Mouse (Mus musculus) urinary bladder, postnatal 36 days (tissue): ENCODE data around the gene Kmt2b.

Source experiments
- DNase-seq, 2 experiments: peaks; one replicate each; pipeline ENCODE4 v3.0.0; 2022; ENCODE audit warnings: low spot score in 2 of 2, mixed read lengths in 1 of 2

Kmt2b gene

GRCm38 (mm10) chr7:30600651-30601050, 12.1 kb upstream of the Kmt2b start:
- peak; percentile 67 to 82 for DNase-seq

DNA sequence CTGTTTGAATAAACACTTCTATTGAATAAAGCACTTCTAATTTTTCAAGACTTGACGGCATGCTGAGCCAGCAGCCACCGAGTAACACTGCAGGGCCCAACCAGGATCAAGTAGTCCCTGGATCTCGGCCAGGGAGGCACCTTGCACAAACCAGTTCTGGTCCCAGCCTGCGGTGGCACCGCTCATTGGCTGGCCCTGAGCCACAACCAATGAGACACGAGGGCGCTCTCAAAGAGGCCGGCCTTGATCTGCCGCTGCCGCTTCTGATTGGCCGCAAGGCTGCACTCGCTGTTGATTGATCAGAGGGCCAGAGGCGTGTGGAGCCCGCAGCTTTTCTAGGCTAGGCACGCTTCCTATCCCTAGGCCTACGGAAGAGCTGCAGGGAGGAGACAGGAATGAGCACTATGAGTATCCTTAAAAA, 11.4 kb upstream of the Kmt2b start:
- peak; percentile 79 to 92 for DNase-seq

DNA sequence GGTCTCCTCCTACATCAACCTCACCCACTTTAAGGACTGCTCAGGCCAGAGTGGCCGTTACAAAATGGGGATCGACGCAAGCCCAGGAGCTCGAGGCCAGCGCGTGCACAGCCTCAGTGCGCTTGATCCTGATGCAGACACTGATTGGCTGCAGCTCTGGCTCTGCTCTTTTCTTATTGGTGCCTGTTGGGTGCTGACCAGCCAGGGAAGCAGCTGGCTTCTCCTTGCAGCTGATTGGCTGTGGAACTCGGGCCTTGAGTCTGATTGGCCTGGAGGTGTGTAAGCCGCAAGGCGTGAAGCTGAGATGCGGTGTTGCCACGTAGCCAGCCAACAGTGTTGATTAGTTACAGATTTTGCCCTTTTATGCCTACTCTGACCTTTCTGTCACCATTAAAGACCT, 10.3 kb upstream of the Kmt2b start, which contains the start of gene Zbtb32:
Gene Zbtb32 (minus strand): TSS at position 124 of the 400 bp plus-strand sequence.
- DNase-seq, result no peak

- DNase-seq, result no peak
Observed at GRCm38 (mm10) chr7:30596811-30597210, 8.3 kb upstream of the Kmt2b start.

- no peak for DNase-seq
Observed at GRCm38 (mm10) chr7:30596093-30596492, 7.6 kb upstream of the Kmt2b start.

- no peak for DNase-seq
Observed at GRCm38 (mm10) chr7:30594510-30595024, 6.0 kb upstream of the Kmt2b start.

DNA sequence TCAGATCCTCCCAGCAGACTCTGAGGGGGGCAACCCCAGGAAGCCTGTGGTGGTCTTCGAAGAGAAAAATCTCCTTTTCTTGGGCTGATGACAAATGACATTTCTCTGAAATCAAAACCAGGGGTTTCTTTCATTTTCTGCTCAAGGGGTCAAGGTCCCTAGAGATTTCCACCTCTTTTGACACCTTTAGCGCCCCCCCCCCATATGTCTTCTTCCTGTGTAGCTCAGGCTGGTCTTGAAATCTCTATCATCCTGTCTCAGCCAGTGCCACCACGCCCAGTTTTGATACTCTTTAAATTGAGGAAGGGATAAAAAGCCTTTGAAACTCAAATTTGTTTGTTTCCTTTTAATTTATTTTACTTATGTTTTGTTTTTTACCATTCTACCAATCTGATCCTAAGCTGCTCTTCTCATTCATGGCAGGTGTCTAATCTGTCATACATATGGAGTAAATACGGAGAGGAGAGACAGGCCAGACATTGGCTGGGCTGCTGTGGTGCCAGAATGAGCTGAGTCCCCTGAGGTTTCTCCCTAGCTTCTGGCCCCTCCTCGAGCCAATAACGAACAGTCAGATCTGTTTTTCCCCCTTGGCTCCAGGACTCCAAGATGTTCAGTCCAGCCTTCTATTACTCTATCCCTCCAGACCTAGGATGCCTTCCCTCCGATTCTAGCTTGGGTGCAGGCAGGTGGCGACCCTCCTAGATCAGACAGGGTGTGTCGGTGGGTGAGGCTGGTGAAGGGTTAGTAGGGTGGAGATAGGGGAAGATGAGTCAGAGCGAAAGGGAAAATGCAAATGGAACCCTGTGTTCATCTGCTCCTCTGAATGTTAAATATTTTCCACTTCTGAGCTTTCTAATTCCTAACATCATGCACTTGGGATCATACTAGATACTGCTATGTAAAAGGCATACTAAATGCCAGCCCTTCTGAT, 5.3 kb upstream of the Kmt2b start:
- DNase-seq, result no peak

DNA sequence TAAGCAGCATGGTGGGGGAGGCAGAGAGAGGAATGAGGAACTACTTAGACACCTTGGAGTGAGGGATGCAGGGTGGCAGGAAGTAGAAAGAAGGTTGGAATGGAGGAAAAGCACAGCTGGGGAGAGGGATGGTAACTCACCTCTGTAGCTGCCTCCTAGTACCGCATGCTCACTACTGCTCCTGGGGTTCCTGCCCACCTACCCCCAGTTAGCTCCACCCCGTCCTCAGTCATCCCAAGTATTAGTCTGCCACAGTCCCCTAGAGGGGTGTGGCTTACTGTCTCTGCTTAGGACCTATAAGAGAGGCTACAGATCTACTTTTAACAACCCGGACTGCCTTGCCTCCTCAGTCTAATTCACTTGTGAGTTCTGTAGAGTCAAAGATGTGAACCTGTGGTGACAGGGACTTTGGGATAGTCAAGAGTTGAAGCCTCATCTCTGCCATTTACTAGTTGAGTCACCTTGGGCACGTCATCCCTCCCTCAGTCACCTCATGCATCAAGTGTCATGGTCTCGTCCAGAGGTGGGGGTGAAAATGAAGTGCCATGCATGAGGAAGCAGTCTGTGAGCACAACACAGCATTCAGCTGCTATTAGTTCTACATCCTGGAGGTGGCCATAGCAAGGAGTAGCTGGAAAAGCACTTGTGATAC, 4.4 kb upstream of the Kmt2b start:
- DNase-seq, result no peak

- no peak for DNase-seq
Observed at GRCm38 (mm10) chr7:30591605-30591951, 3.1 kb upstream of the Kmt2b start.

GRCm38 (mm10) chr7:30590927-30591604, 2.5 kb upstream of the Kmt2b start:
- DNase-seq, result no peak

GRCm38 (mm10) chr7:30589435-30590301, 1.1 kb upstream of the Kmt2b start:
- DNase-seq, result peak; percentile 82 to 83

DNA sequence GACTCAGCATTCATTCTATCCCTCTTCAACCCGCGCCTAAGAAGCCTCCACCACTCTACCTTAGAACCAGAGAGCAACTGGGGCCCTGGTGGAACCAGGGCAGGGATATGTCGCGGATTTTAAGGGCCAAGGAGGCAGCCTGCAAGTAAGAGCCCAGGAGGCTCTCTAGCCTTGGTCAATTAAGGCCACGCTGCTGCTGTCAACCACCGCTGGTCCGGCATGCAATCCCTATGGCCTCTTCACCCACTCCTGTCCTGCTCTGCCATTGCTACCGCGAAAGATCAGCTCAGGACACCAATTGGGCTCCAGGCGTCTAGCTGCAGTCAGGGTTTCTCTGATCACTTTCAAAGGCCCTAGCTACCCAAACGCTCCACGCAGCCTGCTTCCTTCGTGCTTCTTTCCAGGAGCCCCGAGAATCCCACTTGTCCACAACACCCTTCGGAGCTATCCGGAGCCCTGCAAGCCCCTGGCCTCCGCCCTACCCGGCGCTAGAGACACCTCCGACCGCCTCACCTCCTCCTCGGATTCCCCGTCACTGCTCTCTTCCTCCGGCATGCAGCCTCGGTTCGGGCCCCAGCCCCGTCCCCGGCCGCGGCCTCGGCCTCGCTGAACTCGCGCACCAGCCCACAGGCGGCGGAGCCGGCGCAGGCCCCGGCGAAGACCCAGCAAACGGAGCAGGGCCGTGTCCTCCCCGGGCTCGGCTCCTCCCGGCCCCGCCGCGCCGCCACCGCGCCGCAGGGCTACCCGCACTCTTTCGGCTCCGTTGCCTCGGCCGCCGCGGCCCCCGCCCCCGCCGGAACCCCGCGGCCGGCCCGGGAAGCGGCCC, 471 bp downstream of the Kmt2b start:
- peak; percentile 36 to 38 for DNase-seq

DNA sequence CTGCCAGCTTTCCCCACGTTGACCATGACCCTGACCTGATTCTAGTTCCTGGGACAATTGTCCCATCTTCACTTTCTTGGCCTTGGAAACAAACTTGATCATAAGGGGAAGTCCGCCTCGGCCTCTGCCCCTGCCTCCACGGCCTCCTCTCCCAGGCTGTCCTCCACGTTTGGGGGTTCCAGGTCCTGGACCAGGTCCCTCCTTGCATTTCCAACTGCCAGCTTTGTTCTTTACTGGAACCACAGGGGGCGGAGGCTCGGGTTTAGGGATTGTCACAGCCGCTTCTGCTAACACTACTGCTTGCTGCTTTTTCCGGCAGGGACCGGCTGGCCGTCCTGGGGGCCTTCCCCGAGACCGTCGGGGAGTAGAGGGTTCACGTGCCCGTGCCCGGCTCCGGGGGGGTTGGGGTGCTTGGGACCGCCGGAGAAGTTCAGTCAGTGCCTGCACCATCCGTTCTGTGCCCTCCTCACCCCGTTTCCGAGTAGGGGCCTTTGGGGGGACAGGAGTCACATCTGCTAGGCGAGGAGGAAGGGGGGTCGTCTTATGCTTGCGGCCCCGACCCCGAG, 2.0 kb downstream of the Kmt2b start:
- no peak for DNase-seq

GRCm38 (mm10) chr7:30585170-30585569, 3.4 kb downstream of the Kmt2b start:
- DNase-seq, result no peak

DNA sequence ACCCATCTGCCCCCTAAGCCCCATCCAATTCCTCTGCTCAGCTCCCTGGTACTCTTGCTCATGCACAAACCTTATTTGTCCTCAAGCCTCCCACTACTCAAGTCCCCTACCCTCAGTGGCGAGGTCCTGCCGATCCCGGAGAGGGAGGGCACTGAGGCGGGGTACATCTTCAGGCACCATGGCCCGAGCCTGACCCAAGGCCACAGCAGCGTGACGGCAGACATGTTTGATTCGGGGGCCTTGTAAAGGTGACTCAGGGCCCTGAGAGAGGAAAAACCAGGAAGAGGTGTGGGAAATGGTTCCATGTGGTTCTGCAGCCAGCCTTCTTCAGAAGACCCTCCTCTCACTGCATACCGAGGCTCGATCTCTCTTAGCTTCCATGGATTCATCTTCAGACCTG, 4.2 kb downstream of the Kmt2b start:
- no peak for DNase-seq

- DNase-seq, result no peak
Observed at GRCm38 (mm10) chr7:30581547-30581946, 7.0 kb downstream of the Kmt2b start.

GRCm38 (mm10) chr7:30579950-30580349, 8.6 kb downstream of the Kmt2b start:
- no peak for DNase-seq

- DNase-seq, result no peak
Observed at GRCm38 (mm10) chr7:30572969-30573368, 15.6 kb downstream of the Kmt2b start.

DNA sequence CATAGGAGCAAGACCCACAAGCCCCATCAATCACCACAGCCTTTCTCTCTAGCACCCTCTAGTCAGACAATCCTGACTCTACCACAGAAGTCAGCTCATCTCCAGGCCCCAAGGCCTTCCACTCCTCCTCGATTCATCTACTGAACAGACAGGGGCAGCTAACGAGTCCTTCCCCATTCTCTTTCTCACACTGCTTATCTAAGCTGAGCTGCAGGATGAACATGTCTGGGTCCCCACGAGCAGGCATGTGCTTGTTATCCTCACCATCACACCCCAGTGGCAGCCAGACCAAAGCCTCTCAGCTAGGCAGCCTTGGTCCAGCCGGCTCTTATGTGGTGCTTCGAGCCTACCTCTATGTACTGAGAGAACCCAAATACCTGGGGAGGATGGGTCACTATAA, 16.1 kb downstream of the Kmt2b start:
- DNase-seq, result no peak

- DNase-seq, result no peak
Observed at GRCm38 (mm10) chr7:30567555-30567954, 21.0 kb downstream of the Kmt2b start.
